Mouse (Mus musculus): ENCODE results near the gene Sst.
"Not testable (repeated sequence)": the region's sequence is repeated elsewhere in the genome, so short reads cannot be mapped to it uniquely, and the experiment has no call there.

Sst gene

GRCm38 (mm10) chr16:23890636-23891035, at the start of gene Sst:
Sst (minus strand) TSS chr16:23890958.
- DNase-seq: no peak

- no peak for DNase-seq
These were observed 43.6 kb upstream of the Sst start for GRCm38 (mm10) chr16:23934397-23934796.

GRCm38 (mm10) chr16:23932294-23932693, 41.5 kb upstream of the Sst start, which contains the start of gene Rtp2:
Rtp2 (minus strand) TSS chr16:23932394.
- DNase-seq: no peak

GRCm38 (mm10) chr16:23931275-23931674, 40.5 kb upstream of the Sst start:
- no peak for DNase-seq

GRCm38 (mm10) chr16:23930426-23931073, 39.8 kb upstream of the Sst start:
- DNase-seq: no peak

GRCm38 (mm10) chr16:23927301-23928114, 36.8 kb upstream of the Sst start:
- no peak for DNase-seq

GRCm38 (mm10) chr16:23922906-23923305, 32.1 kb upstream of the Sst start:
- no peak for DNase-seq

- DNase-seq: no peak
These were observed 30.9 kb upstream of the Sst start for GRCm38 (mm10) chr16:23921697-23922096.

GRCm38 (mm10) chr16:23919418-23919817, 28.7 kb upstream of the Sst start:
- no peak for DNase-seq

- no peak for DNase-seq
These were observed 22.6 kb upstream of the Sst start for GRCm38 (mm10) chr16:23913401-23913800.

- DNase-seq: no peak
These were observed 22.0 kb upstream of the Sst start for GRCm38 (mm10) chr16:23912741-23913140.

GRCm38 (mm10) chr16:23909015-23909354, 18.2 kb upstream of the Sst start:
- DNase-seq: not testable (repeated sequence)

GRCm38 (mm10) chr16:23908076-23909014, 17.6 kb upstream of the Sst start:
- DNase-seq: not testable (repeated sequence)

- DNase-seq: not testable (repeated sequence)
These were observed 15.8 kb upstream of the Sst start for GRCm38 (mm10) chr16:23906586-23906985.

GRCm38 (mm10) chr16:23901411-23901810, 10.7 kb upstream of the Sst start:
- DNase-seq: no peak

GRCm38 (mm10) chr16:23900061-23900460, 9.3 kb upstream of the Sst start:
- DNase-seq: peak; percentile 51

- DNase-seq: peak; percentile 84
These were observed 8.1 kb upstream of the Sst start for GRCm38 (mm10) chr16:23898840-23899239.

GRCm38 (mm10) chr16:23897984-23898586, 7.3 kb upstream of the Sst start:
- peak; percentile 84 for DNase-seq

GRCm38 (mm10) chr16:23897486-23897885, 6.7 kb upstream of the Sst start:
- no peak for DNase-seq

- DNase-seq: no peak
These were observed 4.4 kb upstream of the Sst start for GRCm38 (mm10) chr16:23895135-23895534.

- no peak for DNase-seq
These were observed 607 bp downstream of the Sst start for GRCm38 (mm10) chr16:23890151-23890550.

GRCm38 (mm10) chr16:23887910-23888579, 2.7 kb downstream of the Sst start:
- no peak for DNase-seq

Measured in right cerebral cortex, adult 18-20 months (tissue).